Mouse (Mus musculus): ENCODE measurements at regions not wholly inside any gene's neighbourhood (a gene's known extent, or its start where the extent isn't known, plus 50 kb on each side); places are given as distances from the start of the nearest gene placed in this dataset.

DNA sequence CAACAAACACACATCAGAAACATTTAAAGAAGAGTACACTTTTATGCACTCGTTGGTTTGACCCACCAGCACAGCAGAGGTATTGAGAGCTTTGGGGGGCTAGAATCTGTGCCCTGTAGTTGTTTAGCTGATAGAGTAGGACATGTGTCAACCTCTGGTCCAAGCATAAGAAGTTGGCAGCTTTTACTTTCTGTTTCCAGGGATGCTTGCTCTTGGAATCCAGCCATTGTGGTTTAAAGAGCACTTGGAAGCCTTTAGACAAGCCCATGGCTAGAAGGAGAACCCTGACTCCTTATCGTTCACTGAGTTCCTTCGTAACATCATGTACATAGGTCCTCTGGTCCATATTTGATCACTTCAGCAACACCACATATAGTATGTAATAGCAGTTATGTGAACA lies 212.3 kb downstream of the Dact1 start:
- no peak for TF ChIP-seq POLR2A (IDR thresholded peaks at IDR 0.05; ENCODE audit: insufficient read depth, low read depth, low read length)
- no peak for TF ChIP-seq EP300 (IDR thresholded peaks at IDR 0.05; ENCODE audit: insufficient read depth, low read depth, low read length)
- no peak for TF ChIP-seq CTCF (IDR thresholded peaks at IDR 0.05)
